Mouse (Mus musculus): ENCODE measurements around the gene Fam189a1. TPM values are rescaled to one million over a fixed set of nuclear protein-coding genes. Genes with fewer than 3 reads are reported as not detected.

Gene Fam189a1
- polyA plus RNA-seq, 1 experiment from 2014 or later = 7.7 TPM

GRCm38 (mm10) chr7:65095631-65096107, 60.7 kb downstream of the Fam189a1 start:
- WGBS = 44% methylated on average over 5 of the region's 5 CpGs
- no peak overlapping the region for H3K4me2 ChIP-seq (replicated peaks)
- no peak overlapping the region for H3K27ac ChIP-seq
- peak; percentile 38; the same call in 1 of the 2 replicates for ATAC-seq (ENCODE audit: low FRiP score)
- H3K9ac ChIP-seq = no peak overlapping the region
- H3K27me3 ChIP-seq = no peaks in the 10 kb centered on the region
- no peaks in the 10 kb centered on the region for H3K4me1 ChIP-seq
- no peak overlapping the region for H3K4me3 ChIP-seq
- H3K36me3 ChIP-seq = no peaks in the 10 kb centered on the region
- H3K9me3 ChIP-seq (replicated peaks) = no peaks in the 10 kb centered on the region

- H3K4me1 ChIP-seq = no peaks in the 10 kb centered on the region
- no peaks in the 10 kb centered on the region for H3K27me3 ChIP-seq
- no peak overlapping the region for H3K27ac ChIP-seq
- no peak overlapping the region for H3K9ac ChIP-seq
- H3K4me3 ChIP-seq = no peak overlapping the region
- WGBS = 83% methylated on average over 4 of the region's 4 CpGs
- ATAC-seq (ENCODE audit: low FRiP score) = no peak
- no peaks in the 10 kb centered on the region for H3K36me3 ChIP-seq
- H3K4me2 ChIP-seq (replicated peaks) = no peak overlapping the region
- H3K9me3 ChIP-seq (replicated peaks) = no peaks in the 10 kb centered on the region
Observed at GRCm38 (mm10) chr7:65093314-65093713, 63.1 kb downstream of the Fam189a1 start.

GRCm38 (mm10) chr7:65091486-65091885, 64.9 kb downstream of the Fam189a1 start:
- Histone ChIP-seq H3K27me3 (no peaks in the 10 kb centered on the region), H3K4me1 (no peaks in the 10 kb centered on the region), H3K4me2 (replicated peaks) (no peak overlapping the region), H3K36me3 (no peaks in the 10 kb centered on the region), H3K9ac (no peak overlapping the region), H3K27ac (no peak overlapping the region), H3K4me3 (no peak overlapping the region), H3K9me3 (replicated peaks) (no peaks in the 10 kb centered on the region)
- ATAC-seq (ENCODE audit: low FRiP score) = no peak
- WGBS = 84% methylated on average over 4 of the region's 4 CpGs

GRCm38 (mm10) chr7:65085972-65086371, 70.4 kb downstream of the Fam189a1 start:
- Histone ChIP-seq H3K4me1 (peaks cover 12% of the 10 kb centered on the region), H3K27me3 (no peaks in the 10 kb centered on the region), H3K4me2 (replicated peaks) (no peak overlapping the region), H3K9ac (no peak overlapping the region), H3K9me3 (replicated peaks) (no peaks in the 10 kb centered on the region), H3K27ac (no peak overlapping the region), H3K36me3 (no peaks in the 10 kb centered on the region), H3K4me3 (no peak overlapping the region)
- WGBS = 88% methylated on average over 6 of the region's 6 CpGs
- no peak for ATAC-seq (ENCODE audit: low FRiP score)

- WGBS = 31% methylated on average over 3 of the region's 3 CpGs
- ATAC-seq (ENCODE audit: low FRiP score) = no peak
- Histone ChIP-seq H3K36me3 (no peaks in the 10 kb centered on the region), H3K4me3 (no peak overlapping the region), H3K9ac (no peak overlapping the region), H3K9me3 (replicated peaks) (no peaks in the 10 kb centered on the region), H3K4me1 (peaks cover 12% of the 10 kb centered on the region), H3K27me3 (no peaks in the 10 kb centered on the region), H3K4me2 (replicated peaks) (no peak overlapping the region), H3K27ac (no peak overlapping the region)
Observed at GRCm38 (mm10) chr7:65082778-65083091, 73.6 kb downstream of the Fam189a1 start.

- H3K27ac ChIP-seq = no peak overlapping the region
- H3K36me3 ChIP-seq = no peaks in the 10 kb centered on the region
- H3K27me3 ChIP-seq = no peaks in the 10 kb centered on the region
- H3K9me3 ChIP-seq (replicated peaks) = no peaks in the 10 kb centered on the region
- 29% methylated on average over 6 of the region's 6 CpGs for WGBS
- H3K4me2 ChIP-seq (replicated peaks) = no peak overlapping the region
- no peak overlapping the region for H3K4me3 ChIP-seq
- H3K9ac ChIP-seq = no peak overlapping the region
- peaks cover 12% of the 10 kb centered on the region for H3K4me1 ChIP-seq
- no peak for ATAC-seq (ENCODE audit: low FRiP score)
Observed at GRCm38 (mm10) chr7:65081979-65082777, 74.2 kb downstream of the Fam189a1 start.

GRCm38 (mm10) chr7:65076134-65076533, 80.2 kb downstream of the Fam189a1 start:
- 95% methylated on average over 4 of the region's 4 CpGs for WGBS

GRCm38 (mm10) chr7:65074194-65074593, 82.2 kb downstream of the Fam189a1 start:
- Histone ChIP-seq H3K4me2 (replicated peaks) (no peak overlapping the region), H3K9ac (no peak overlapping the region), H3K9me3 (replicated peaks) (no peaks in the 10 kb centered on the region), H3K4me1 (no peaks in the 10 kb centered on the region), H3K36me3 (no peaks in the 10 kb centered on the region), H3K4me3 (no peak overlapping the region), H3K27ac (no peak overlapping the region), H3K27me3 (no peaks in the 10 kb centered on the region)
- no peak for ATAC-seq (ENCODE audit: low FRiP score)
- 40% methylated on average over 9 of the region's 9 CpGs for WGBS

More at GRCm38 (mm10) chr7:65076134-65076533, 80.2 kb downstream of the Fam189a1 start:
- Histone ChIP-seq H3K4me2 (replicated peaks) (no peak overlapping the region), H3K27ac (no peak overlapping the region), H3K4me3 (no peak overlapping the region), H3K27me3 (no peaks in the 10 kb centered on the region), H3K9ac (no peak overlapping the region), H3K36me3 (no peaks in the 10 kb centered on the region), H3K9me3 (replicated peaks) (no peaks in the 10 kb centered on the region), H3K4me1 (no peaks in the 10 kb centered on the region)
- ATAC-seq (ENCODE audit: low FRiP score) = no peak

- WGBS = 31% methylated on average over 6 of the region's 6 CpGs
- peak; percentile 64 for ATAC-seq (ENCODE audit: low FRiP score)
Observed at GRCm38 (mm10) chr7:65073555-65073954, 82.8 kb downstream of the Fam189a1 start.

GRCm38 (mm10) chr7:65066211-65066610, 90.2 kb downstream of the Fam189a1 start:
- Histone ChIP-seq H3K27me3 (no peaks in the 10 kb centered on the region), H3K9ac (no peak overlapping the region), H3K9me3 (replicated peaks) (no peaks in the 10 kb centered on the region), H3K4me3 (no peak overlapping the region), H3K36me3 (no peaks in the 10 kb centered on the region), H3K4me1 (peaks cover 9% of the 10 kb centered on the region; the same call in 1 of the 2 replicates), H3K27ac (no peak overlapping the region), H3K4me2 (replicated peaks) (no peak overlapping the region)
- ATAC-seq (ENCODE audit: low FRiP score) = no peak
- WGBS = 74% methylated on average over 7 of the region's 7 CpGs

More at GRCm38 (mm10) chr7:65073555-65073954, 82.8 kb downstream of the Fam189a1 start:
- no peaks in the 10 kb centered on the region for H3K27me3 ChIP-seq
- H3K9me3 ChIP-seq (replicated peaks) = no peaks in the 10 kb centered on the region
- no peak overlapping the region for H3K9ac ChIP-seq
- no peak overlapping the region for H3K4me2 ChIP-seq (replicated peaks)
- no peak overlapping the region for H3K4me3 ChIP-seq
- no peaks in the 10 kb centered on the region for H3K4me1 ChIP-seq
- H3K36me3 ChIP-seq = no peaks in the 10 kb centered on the region
- no peak overlapping the region for H3K27ac ChIP-seq

GRCm38 (mm10) chr7:65065457-65065856, 90.9 kb downstream of the Fam189a1 start:
- Histone ChIP-seq H3K4me2 (replicated peaks) (no peak overlapping the region), H3K36me3 (no peaks in the 10 kb centered on the region), H3K4me1 (peaks cover 11% of the 10 kb centered on the region; the same call in 1 of the 2 replicates), H3K4me3 (no peak overlapping the region), H3K9me3 (replicated peaks) (no peaks in the 10 kb centered on the region), H3K27me3 (no peaks in the 10 kb centered on the region), H3K27ac (no peak overlapping the region), H3K9ac (no peak overlapping the region)
- ATAC-seq (ENCODE audit: low FRiP score) = no peak
- 80% methylated on average over 7 of the region's 7 CpGs for WGBS

- H3K9ac ChIP-seq = no peak overlapping the region
- H3K4me1 ChIP-seq = peaks cover 11% of the 10 kb centered on the region; the same call in 1 of the 2 replicates
- no peaks in the 10 kb centered on the region for H3K36me3 ChIP-seq
- no peak for ATAC-seq (ENCODE audit: low FRiP score)
- H3K27me3 ChIP-seq = no peaks in the 10 kb centered on the region
- no peak overlapping the region for H3K4me2 ChIP-seq (replicated peaks)
- H3K9me3 ChIP-seq (replicated peaks) = no peaks in the 10 kb centered on the region
- no peak overlapping the region for H3K27ac ChIP-seq
- H3K4me3 ChIP-seq = no peak overlapping the region
- WGBS = 14% methylated on average over 5 of the region's 5 CpGs
Observed at GRCm38 (mm10) chr7:65064638-65065037, 91.7 kb downstream of the Fam189a1 start.

- ATAC-seq (ENCODE audit: low FRiP score) = no peak
- whole genome bisulfite sequencing = 10% methylated on average over 3 of the region's 3 CpGs
- H3K27me3 ChIP-seq = no peaks in the 10 kb centered on the region
- no peak overlapping the region for H3K4me2 ChIP-seq (replicated peaks)
- no peak overlapping the region for H3K4me3 ChIP-seq
- H3K9ac ChIP-seq = no peak overlapping the region
- H3K4me1 ChIP-seq = peaks cover 11% of the 10 kb centered on the region; the same call in 1 of the 2 replicates
- H3K36me3 ChIP-seq = no peaks in the 10 kb centered on the region
- H3K9me3 ChIP-seq (replicated peaks) = no peaks in the 10 kb centered on the region
- no peak overlapping the region for H3K27ac ChIP-seq
Observed at GRCm38 (mm10) chr7:65064096-65064495, 92.3 kb downstream of the Fam189a1 start.
